Mouse (Mus musculus) left cerebral cortex, adult 11 months (tissue): ENCODE data around the gene Zbtb4.
A peak's percentile ranks its signal among the peaks of the same experiment; 100 is the strongest.

Source experiments
- DNase-seq: peaks from one replicate; pipeline ENCODE4 v3.0.0; 2022; ENCODE audit warnings: low spot score

Gene Zbtb4

DNA sequence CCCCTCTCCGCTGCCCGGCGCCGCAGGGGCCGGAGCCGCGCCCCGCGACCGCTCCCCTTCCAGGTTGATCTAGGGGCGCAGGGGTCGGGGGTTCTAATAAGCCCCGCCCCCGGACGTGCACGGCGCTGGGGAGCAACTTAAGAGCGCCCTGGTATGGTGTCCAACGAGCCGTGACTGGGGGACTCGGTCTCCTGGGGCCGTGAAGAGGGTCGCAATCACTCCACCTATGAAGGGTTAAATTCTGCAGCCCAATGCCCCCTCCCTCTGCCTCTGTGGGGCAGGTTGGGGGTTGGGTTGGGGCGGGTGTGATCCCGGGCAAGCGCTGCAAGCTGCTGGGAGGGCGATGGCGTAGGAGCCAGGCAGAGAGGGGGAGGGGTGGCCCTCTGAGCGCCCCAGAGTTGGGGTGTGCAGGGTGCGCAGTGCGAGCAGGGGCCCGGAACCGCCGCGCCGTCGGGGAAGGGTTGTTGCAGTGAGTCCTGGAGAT, 456 bp downstream of the Zbtb4 start:
- peak; percentile 68 for DNase-seq

- no peak for DNase-seq
These were observed 1.3 kb downstream of the Zbtb4 start for GRCm38 (mm10) chr11:69766872-69767624.

- DNase-seq: no peak
These were observed 1.9 kb downstream of the Zbtb4 start for GRCm38 (mm10) chr11:69767625-69767909.

DNA sequence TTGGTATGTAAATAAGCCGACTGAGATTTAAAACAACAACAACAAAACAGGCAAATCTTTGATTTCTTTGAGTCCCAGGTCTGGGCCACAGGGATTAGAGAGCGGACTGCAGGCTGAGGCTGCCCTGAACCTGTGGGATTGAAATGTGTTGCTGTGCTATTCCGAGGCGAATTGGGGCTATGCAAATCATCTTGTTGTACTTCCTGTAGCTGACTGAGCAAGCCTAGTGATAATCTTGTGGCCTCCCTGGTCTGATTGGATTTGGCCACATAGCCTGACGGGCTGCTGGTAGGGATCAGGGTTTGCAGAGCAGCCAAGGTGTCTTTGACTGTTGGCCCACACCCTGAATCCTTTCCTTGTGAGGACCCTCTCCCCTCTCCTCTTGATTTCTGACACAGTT, 9.2 kb downstream of the Zbtb4 start:
- DNase-seq: no peak

DNA sequence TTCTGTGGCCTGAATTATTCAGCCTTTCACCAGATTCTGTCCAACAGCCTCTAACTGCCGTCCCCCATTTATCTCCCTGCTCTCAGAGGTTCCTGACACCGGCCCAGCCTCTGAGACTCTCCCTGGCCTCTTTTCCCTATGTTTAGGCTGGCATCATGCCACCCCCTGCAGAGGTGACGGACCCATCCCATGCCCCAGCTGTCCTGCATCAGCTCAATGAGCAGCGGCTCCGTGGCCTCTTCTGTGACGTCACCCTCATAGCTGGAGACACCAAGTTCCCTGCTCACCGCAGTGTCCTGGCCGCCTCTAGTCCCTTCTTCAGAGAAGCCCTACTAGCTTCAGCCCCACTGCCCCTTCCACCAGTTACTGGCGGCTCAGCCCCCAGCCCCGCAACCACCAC, 10.0 kb downstream of the Zbtb4 start:
- DNase-seq: no peak

GRCm38 (mm10) chr11:69776488-69776887, 10.8 kb downstream of the Zbtb4 start:
- DNase-seq: no peak

GRCm38 (mm10) chr11:69777504-69778257, 12.0 kb downstream of the Zbtb4 start:
- DNase-seq: no peak

- no peak for DNase-seq
These were observed 12.7 kb downstream of the Zbtb4 start for GRCm38 (mm10) chr11:69778258-69778982.

DNA sequence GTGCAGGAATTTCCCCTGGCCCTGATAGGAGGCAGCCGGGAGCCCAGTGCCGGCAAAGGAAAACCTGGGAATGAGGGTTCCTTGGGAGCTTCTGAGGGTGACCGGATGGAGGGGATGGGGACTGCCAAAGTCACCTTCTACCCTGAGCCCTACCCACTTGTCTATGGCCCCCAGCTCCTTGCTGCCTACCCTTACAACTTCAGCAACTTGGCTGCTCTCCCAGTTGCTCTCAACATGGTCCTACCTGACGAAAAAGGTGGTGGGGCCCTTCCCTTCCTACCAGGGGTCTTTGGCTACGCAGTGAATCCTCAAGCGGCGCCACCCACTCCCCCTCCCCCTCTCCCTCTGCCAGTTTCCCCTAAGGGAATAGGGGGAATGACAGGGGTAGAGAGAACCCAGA, 13.3 kb downstream of the Zbtb4 start:
- DNase-seq: no peak

GRCm38 (mm10) chr11:69781828-69782227, 16.1 kb downstream of the Zbtb4 start:
- DNase-seq: no peak

GRCm38 (mm10) chr11:69784793-69785272, 19.1 kb downstream of the Zbtb4 start:
- DNase-seq: no peak

- no peak for DNase-seq
These were observed 21.6 kb downstream of the Zbtb4 start for GRCm38 (mm10) chr11:69787306-69787705.

- DNase-seq: no peak
These were observed 23.7 kb downstream of the Zbtb4 start for GRCm38 (mm10) chr11:69789431-69789830.

- DNase-seq: no peak
These were observed 25.7 kb downstream of the Zbtb4 start for GRCm38 (mm10) chr11:69791420-69791819.

DNA sequence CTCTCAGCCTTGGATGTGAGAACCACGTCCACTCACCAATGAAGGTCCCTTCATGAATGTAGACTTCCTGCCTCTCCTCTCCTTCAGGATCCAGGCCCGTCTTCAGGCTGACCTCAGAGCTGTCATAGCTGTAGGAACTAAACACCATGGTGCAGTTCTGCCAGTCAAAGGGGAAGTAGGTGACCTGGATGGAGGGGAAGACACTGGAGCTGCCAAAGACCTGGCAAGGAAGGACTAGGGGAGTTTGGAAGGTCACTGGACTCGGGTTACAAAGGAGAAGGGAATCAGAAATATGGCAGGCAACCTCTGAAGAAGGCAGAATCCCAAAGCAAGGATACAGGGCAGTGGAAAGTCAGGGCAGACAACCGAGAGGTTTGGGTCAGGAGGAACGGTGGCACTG, 27.7 kb downstream of the Zbtb4 start:
- no peak for DNase-seq

GRCm38 (mm10) chr11:69795168-69795982, 29.7 kb downstream of the Zbtb4 start, which contains the start of gene Chrnb1:
Gene Chrnb1, minus strand, starts transcription at chr11:69795943.
- peak; percentile 90 for DNase-seq

DNA sequence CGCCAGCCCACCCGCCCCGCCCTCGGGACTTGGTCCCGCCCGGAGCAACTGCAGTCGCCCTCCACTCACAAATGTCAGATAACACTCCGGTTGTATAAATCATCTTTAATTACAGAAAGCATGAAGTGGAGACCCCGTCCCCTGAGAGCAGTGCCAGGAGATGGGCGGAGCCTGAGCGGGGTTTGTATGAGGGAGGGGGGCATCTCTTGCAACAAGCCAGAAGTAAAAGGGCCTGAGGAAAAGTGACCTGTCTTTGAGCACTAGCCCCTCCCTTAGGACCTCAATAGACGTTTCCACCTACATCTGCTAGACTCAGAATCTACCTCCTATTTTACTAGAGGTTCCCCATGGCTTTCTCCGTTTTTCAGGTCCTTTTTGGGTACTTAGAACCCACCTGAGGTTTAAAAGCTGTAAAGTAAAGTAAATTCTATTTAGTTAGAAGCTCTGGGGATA, 30.3 kb downstream of the Zbtb4 start:
- DNase-seq: no peak

DNA sequence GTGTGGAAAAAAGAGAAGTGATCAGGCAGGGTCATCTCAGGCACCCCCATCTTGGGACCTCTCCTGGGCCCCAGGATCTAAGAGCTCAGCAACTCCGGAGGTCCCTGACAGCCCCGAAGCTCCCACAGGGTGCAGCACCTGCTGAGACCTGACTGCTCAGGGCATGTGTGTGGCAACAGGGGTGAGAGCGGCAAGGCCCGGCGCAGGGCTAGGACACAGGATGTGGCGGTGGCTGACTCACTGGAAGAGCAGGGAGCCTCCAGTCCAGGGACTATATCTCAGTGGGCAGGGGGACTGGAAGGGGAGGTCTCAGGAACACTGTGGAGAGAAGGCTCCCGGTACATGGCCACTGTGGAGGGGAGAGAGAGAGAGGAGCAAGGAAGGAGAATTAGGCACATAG, 32.2 kb downstream of the Zbtb4 start:
- DNase-seq: no peak

DNA sequence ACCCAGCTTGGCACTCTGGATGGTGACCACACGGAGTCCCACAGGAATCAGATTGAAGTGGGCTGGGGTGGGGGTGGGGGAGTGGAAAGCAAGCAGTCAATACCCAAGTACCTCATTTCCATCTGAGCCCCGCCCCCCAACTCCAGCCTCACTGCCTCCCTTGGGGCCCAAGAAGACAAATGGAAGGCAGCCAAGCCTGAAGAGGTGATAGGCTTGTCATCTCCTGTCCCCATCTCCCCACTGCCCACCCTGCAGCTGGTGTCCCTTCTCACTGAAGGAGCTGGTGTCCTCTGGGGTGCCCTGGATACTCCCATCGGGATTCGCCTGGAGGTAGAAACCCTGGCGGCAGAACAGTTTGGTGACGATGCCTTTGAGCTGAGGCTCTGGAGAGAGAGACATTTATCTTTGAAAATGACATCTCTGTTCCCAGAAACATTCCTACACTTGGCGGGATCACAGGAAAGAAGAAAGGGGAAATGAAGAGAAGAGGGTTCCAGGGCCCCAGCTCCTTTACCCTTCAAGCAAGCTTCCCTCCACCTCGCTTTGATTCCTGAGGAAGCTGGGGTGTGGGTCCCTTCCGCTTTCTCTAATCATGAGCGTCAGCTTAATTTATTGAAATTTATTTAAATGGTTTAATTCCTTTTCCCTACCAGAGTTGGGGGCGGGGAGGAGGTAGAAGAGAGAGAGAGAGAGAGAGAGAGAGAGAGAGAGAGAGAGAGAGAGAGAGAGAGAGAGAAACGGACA, 33.9 kb downstream of the Zbtb4 start:
- no peak for DNase-seq

DNA sequence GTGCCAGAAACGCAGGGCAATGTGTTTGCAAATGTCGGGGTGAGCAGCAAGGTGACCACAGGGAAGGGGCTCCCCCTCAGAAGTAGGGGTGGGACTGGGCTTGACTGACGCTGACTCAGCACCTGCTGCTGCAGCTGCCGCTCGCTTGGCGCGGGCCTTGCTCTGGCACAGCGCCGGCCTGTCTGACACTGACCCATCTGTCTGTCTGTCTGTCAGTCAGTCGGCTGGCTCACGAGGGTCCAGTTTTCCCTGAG, 34.4 kb downstream of the Zbtb4 start:
- no peak for DNase-seq
